Mouse (Mus musculus): ENCODE data around the gene Usp2. TPM values are rescaled to one million over a fixed set of nuclear protein-coding genes. Genes with fewer than 3 reads are reported as not detected.

Usp2 gene
- total and polyA plus RNA-seq, 3 experiments = 3.6 to 13.9 TPM; not detected in 1

GRCm38 (mm10) chr9:44094737-44095136 lies 27.9 kb downstream of the Usp2 start:
- Histone ChIP-seq H3K9ac (ENCODE audit: control insufficient read depth, low read depth, low read length, poor library complexity, severe bottlenecking) (no peak overlapping the region), H3K36me3 (ENCODE audit: control insufficient read depth in 1 of 2, insufficient read depth in 2 of 2, low read length in 2 of 2) (peaks cover 0 to 10% of the 10 kb centered on the region in 2 experiments; a peak in 2 of 4 replicates), H3K9me3 (replicated peaks; ENCODE audit: insufficient read depth, low read length) (no peaks in the 10 kb centered on the region), H3K4me3 (ENCODE audit: control insufficient read depth in 1 of 2, insufficient read depth in 1 of 2, low read depth in 2 of 2, low read length in 2 of 2) (no peak overlapping the region), H3K27me3 (ENCODE audit: control insufficient read depth in 1 of 2, insufficient read depth in 2 of 2, low read length in 2 of 2) (no peaks in the 10 kb centered on the region), H3K27ac (ENCODE audit: control insufficient read depth, low read depth, low read length) (no peak overlapping the region), H3K79me2 (ENCODE audit: control insufficient read depth, insufficient read depth, low read length, poor library complexity) (no peaks in the 10 kb centered on the region), H3K4me1 (ENCODE audit: control insufficient read depth in 1 of 2, insufficient read depth in 2 of 2, low read length in 2 of 2) (peaks cover 3 to 12% of the 10 kb centered on the region in 2 experiments)
- TF ChIP-seq TCF12 (IDR thresholded peaks at IDR 0.05; ENCODE audit: low read depth, low read length) = peak; percentile 52; the same call in 1 of the 2 replicates
- TF ChIP-seq USF2 (IDR thresholded peaks at IDR 0.05; ENCODE audit: borderline replicate concordance in 1 of 2, insufficient read depth in 1 of 2, low read depth in 1 of 2, low read length in 2 of 2) = no peak
- peak; percentile 39; the same call in 1 of the 2 replicates for TF ChIP-seq RCOR1 (IDR thresholded peaks at IDR 0.05; ENCODE audit: low read depth, low read length)
- no peak for TF ChIP-seq MYB (IDR thresholded peaks at IDR 0.05; ENCODE audit: low read depth, low read length)
- TF ChIP-seq POLR2AphosphoS5 (IDR thresholded peaks at IDR 0.05; ENCODE audit: borderline replicate concordance, low read depth, low read length) = no peak
- TF ChIP-seq NELFE (IDR thresholded peaks at IDR 0.05; ENCODE audit: low read depth, low read length) = no peak
- peak; percentile 50 to 65; a peak in 3 of 4 replicates for TF ChIP-seq EP300 (IDR thresholded peaks at IDR 0.05; ENCODE audit: low read depth in 1 of 2, low read length in 2 of 2)
- no peak for TF ChIP-seq RAD21 (IDR thresholded peaks at IDR 0.05; ENCODE audit: low read depth, low read length)
- TF ChIP-seq CHD1 (IDR thresholded peaks at IDR 0.05; ENCODE audit: low read depth, low read length) = no peak
- no peak for TF ChIP-seq ZKSCAN1 (IDR thresholded peaks at IDR 0.05; ENCODE audit: low read depth, low read length)
- TF ChIP-seq MEF2A (IDR thresholded peaks at IDR 0.05; ENCODE audit: extremely low read depth, insufficient replicate concordance, low read depth, low read length, poor library complexity, severe bottlenecking) = no peak
- TF ChIP-seq CTCF (IDR thresholded peaks at IDR 0.05 in 2 of 3, conservative IDR thresholded peaks at IDR 0.05 in 1 of 3; ENCODE audit: control insufficient read depth in 1 of 3, insufficient read depth in 1 of 3, low read depth in 2 of 3, low read length in 3 of 3, poor library complexity in 1 of 3, severe bottlenecking in 1 of 3) = no peak
- no peak for TF ChIP-seq ZC3H11A (IDR thresholded peaks at IDR 0.05; ENCODE audit: low read depth, low read length)
- TF ChIP-seq GABPA (IDR thresholded peaks at IDR 0.05; ENCODE audit: low read depth, low read length) = no peak
- TF ChIP-seq E2F4 (IDR thresholded peaks at IDR 0.05; ENCODE audit: borderline replicate concordance, low read depth, low read length) = no peak
- TF ChIP-seq MXI1 (IDR thresholded peaks at IDR 0.05; ENCODE audit: low read depth, low read length) = no peak
- no peak for TF ChIP-seq KAT2A (conservative IDR thresholded peaks at IDR 0.05; ENCODE audit: low read depth, low read length)
- no peak for TF ChIP-seq SMC3 (IDR thresholded peaks at IDR 0.05; ENCODE audit: low read depth, low read length)
- TF ChIP-seq POLR2AphosphoS2 (IDR thresholded peaks at IDR 0.05; ENCODE audit: low read length) = no peak
- no peak for TF ChIP-seq SIN3A (IDR thresholded peaks at IDR 0.05; ENCODE audit: low read length)
- peak; percentile 55 for TF ChIP-seq ETS1 (IDR thresholded peaks at IDR 0.05; ENCODE audit: low read depth, low read length)
- no peak for TF ChIP-seq ELF1 (IDR thresholded peaks at IDR 0.05; ENCODE audit: low read depth, low read length)
- TF ChIP-seq MAFK (IDR thresholded peaks at IDR 0.05; ENCODE audit: borderline replicate concordance, low read depth, low read length) = no peak
- TF ChIP-seq GATA1 (IDR thresholded peaks at IDR 0.05; ENCODE audit: low read depth, low read length) = peak; percentile 32; the same call in 1 of the 2 replicates
- TF ChIP-seq TAL1 (IDR thresholded peaks at IDR 0.05; ENCODE audit: low read length) = no peak; the same call in 1 of the 2 replicates
- no peak for TF ChIP-seq NRF1 (IDR thresholded peaks at IDR 0.05; ENCODE audit: insufficient read depth, low read depth, low read length, poor library complexity, severe bottlenecking)
- TF ChIP-seq BHLHE40 (IDR thresholded peaks at IDR 0.05; ENCODE audit: borderline replicate concordance, low read depth, low read length) = peak; percentile 45; the same call in 1 of the 2 replicates
- peak; percentile 65 for DNase-seq (ENCODE audit: low read depth, low spot score)

Measured in MEL (cell line).